Mouse (Mus musculus): ENCODE measurements around the gene Itga1. TPM values are rescaled to one million over a fixed set of nuclear protein-coding genes. Genes with fewer than 3 reads are reported as not detected.

The Itga1 gene
- total and polyA plus RNA-seq, 3 experiments, result under 0.01 to 0.04 (median 0.01) TPM

DNA sequence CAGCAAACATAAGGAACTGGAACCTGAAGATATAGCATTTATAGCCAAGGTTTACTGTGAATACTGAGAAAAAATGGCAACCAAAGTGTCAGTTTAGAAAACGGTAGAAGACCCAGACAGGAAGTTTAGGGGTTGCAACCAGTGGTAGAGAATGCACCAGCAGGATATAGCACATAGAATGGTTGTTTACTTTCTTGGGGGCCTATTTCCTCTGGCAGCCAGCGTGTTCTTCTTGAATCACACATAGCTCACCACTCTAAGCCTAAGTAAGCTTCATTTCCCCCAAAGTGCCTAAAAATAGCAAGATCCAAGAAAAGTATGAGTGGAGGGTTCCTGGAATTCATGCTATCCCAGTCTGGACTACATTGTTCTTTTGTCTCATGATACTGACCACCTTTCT is 59.1 kb downstream of the Itga1 start:
- Histone ChIP-seq H3K4me1 (ENCODE audit: control insufficient read depth in 1 of 2, insufficient read depth in 2 of 2) (no peaks in the 10 kb centered on the region), H3K27ac (ENCODE audit: insufficient read depth, low read depth) (no peak overlapping the region), H3K79me2 (replicated peaks; ENCODE audit: control insufficient read depth, extremely low read depth, insufficient read depth, poor library complexity, severe bottlenecking) (no peaks in the 10 kb centered on the region), H3K4me3 (replicated peaks in 1 of 3; ENCODE audit: low read depth in 2 of 3, low read length in 2 of 3, poor library complexity in 1 of 3) (no peak overlapping the region), H3K27me3 (replicated peaks) (no peaks in the 10 kb centered on the region), H3K9ac (ENCODE audit: insufficient read depth, low read depth) (no peak overlapping the region), H3K9me3 (replicated peaks; ENCODE audit: low read length) (no peaks in the 10 kb centered on the region), H3K36me3 (replicated peaks in 1 of 2; ENCODE audit: control insufficient read depth in 1 of 2, insufficient read depth in 1 of 2, low read length in 1 of 2) (no peaks in the 10 kb centered on the region), H3K4me2 (ENCODE audit: insufficient read depth, low read depth, poor library complexity, severe bottlenecking) (no peak overlapping the region)
- in situ Hi-C loops (cut with MboI; ENCODE audit: low pct_ligation_motif_present, low pct_unique_long_range_greater_than_20kb, low sequenced_read_pairs) (no loop called here), dilution Hi-C loops (cut with MboI; ENCODE audit: extremely low pct_ligation_motif_present, extremely low pct_unique_long_range_greater_than_20kb, low sequenced_read_pairs) (no loop called here)
- TF ChIP-seq SIN3A (IDR thresholded peaks at IDR 0.05; ENCODE audit: low read length) (no peak), TCF12 (IDR thresholded peaks at IDR 0.05; ENCODE audit: low read depth, low read length) (no peak), MXI1 (IDR thresholded peaks at IDR 0.05; ENCODE audit: low read depth, low read length) (no peak), POLR2AphosphoS2 (IDR thresholded peaks at IDR 0.05; ENCODE audit: low read depth, low read length) (no peak), NRF1 (IDR thresholded peaks at IDR 0.05; ENCODE audit: low read depth, low read length) (no peak), TBP (conservative IDR thresholded peaks at IDR 0.05; ENCODE audit: low read depth, low read length) (no peak), MAFK (IDR thresholded peaks at IDR 0.05; ENCODE audit: insufficient replicate concordance, low read length) (no peak), KAT2A (IDR thresholded peaks at IDR 0.05; ENCODE audit: insufficient replicate concordance, low read length) (no peak), CHD1 (IDR thresholded peaks at IDR 0.05; ENCODE audit: low read depth, low read length) (no peak), ZKSCAN1 (IDR thresholded peaks at IDR 0.05; ENCODE audit: borderline replicate concordance, low read depth, low read length) (no peak), MAX (IDR thresholded peaks at IDR 0.05; ENCODE audit: low read length) (no peak), UBTF (IDR thresholded peaks at IDR 0.05; ENCODE audit: low read depth, low read length) (no peak), ELF1 (IDR thresholded peaks at IDR 0.05; ENCODE audit: low read depth, low read length) (no peak), JUN (IDR thresholded peaks at IDR 0.05; ENCODE audit: insufficient read depth, low read depth, low read length) (no peak), E2F4 (IDR thresholded peaks at IDR 0.05; ENCODE audit: insufficient replicate concordance, low read depth, low read length) (no peak)
- no peak for DNase-seq (ENCODE audit: extremely low read depth)

DNA sequence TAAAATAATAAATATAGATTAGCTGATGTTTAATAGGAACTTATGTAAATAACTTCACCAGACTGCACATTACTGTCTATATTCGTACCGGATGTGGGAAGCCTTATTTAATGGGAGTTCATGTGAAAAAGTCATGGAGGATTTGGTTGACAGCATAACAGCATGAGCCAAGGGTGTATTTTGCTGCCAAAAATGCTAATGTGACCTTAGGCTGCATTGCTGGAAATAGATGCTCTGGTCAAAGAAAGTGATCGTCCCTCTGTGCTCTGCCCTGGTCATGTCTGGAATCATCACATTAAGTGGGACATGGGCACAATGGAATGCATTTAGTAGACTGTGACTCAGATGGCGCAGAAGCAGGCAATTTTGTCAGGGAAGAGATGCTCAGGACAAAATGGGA is 64.5 kb downstream of the Itga1 start:
- Histone ChIP-seq H3K27me3 (replicated peaks) (no peaks in the 10 kb centered on the region), H3K9me3 (replicated peaks; ENCODE audit: low read length) (no peaks in the 10 kb centered on the region), H3K4me2 (ENCODE audit: insufficient read depth, low read depth, poor library complexity, severe bottlenecking) (no peak overlapping the region), H3K27ac (ENCODE audit: insufficient read depth, low read depth) (no peak overlapping the region), H3K4me3 (replicated peaks in 1 of 3; ENCODE audit: low read depth in 2 of 3, low read length in 2 of 3, poor library complexity in 1 of 3) (no peak overlapping the region), H3K36me3 (replicated peaks in 1 of 2; ENCODE audit: control insufficient read depth in 1 of 2, insufficient read depth in 1 of 2, low read length in 1 of 2) (no peaks in the 10 kb centered on the region), H3K4me1 (ENCODE audit: control insufficient read depth in 1 of 2, insufficient read depth in 2 of 2) (no peaks in the 10 kb centered on the region), H3K79me2 (replicated peaks; ENCODE audit: control insufficient read depth, extremely low read depth, insufficient read depth, poor library complexity, severe bottlenecking) (no peaks in the 10 kb centered on the region), H3K9ac (ENCODE audit: insufficient read depth, low read depth) (no peak overlapping the region)
- dilution Hi-C loops (cut with MboI; ENCODE audit: extremely low pct_ligation_motif_present, extremely low pct_unique_long_range_greater_than_20kb, low sequenced_read_pairs) (no loop called here), in situ Hi-C loops (cut with MboI; ENCODE audit: low pct_ligation_motif_present, low pct_unique_long_range_greater_than_20kb, low sequenced_read_pairs) (no loop called here)
- TF ChIP-seq MYC (IDR thresholded peaks at IDR 0.05; ENCODE audit: low read depth, low read length) (no peak), RCOR1 (conservative IDR thresholded peaks at IDR 0.05; ENCODE audit: low read depth, low read length) (no peak), NRF1 (IDR thresholded peaks at IDR 0.05; ENCODE audit: low read depth, low read length) (no peak), JUN (IDR thresholded peaks at IDR 0.05; ENCODE audit: insufficient read depth, low read depth, low read length) (no peak), HCFC1 (IDR thresholded peaks at IDR 0.05; ENCODE audit: low read depth, low read length) (no peak), JUND (conservative IDR thresholded peaks at IDR 0.05; ENCODE audit: low read depth, low read length) (no peak), EP300 (IDR thresholded peaks at IDR 0.05; ENCODE audit: low read length) (no peak), MAFK (IDR thresholded peaks at IDR 0.05; ENCODE audit: insufficient replicate concordance, low read length) (no peak), PAX5 (IDR thresholded peaks at IDR 0.05; ENCODE audit: low read length) (no peak), ZKSCAN1 (IDR thresholded peaks at IDR 0.05; ENCODE audit: borderline replicate concordance, low read depth, low read length) (no peak)
- DNase-seq (ENCODE audit: extremely low read depth), result no peak
